Mouse (Mus musculus): ENCODE results near the gene Pomgnt2.

DNA sequence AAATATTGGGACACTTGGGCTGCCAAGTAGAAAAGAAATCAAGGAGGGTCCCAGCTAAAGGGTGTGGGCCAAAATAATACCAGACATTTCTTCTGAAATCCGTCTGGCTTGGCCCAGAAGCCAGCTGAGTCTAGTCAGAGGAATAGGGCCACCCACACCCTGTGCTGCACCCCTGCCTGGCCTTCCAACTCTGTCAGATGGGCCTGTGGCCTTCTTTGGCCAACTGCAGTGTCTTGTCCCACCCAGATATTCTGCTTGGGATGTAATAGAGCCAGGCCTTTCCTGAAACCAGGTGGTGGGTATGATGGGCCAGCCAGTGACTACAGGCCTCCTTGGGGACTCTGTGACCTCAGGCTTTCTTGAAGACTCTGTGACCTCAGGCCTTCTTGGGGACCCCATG is 23.7 kb downstream of the Pomgnt2 start:
- no peak for TF ChIP-seq POLR2A (IDR thresholded peaks at IDR 0.05; ENCODE audit: control insufficient read depth, extremely low read depth, insufficient read depth, low read length, poor library complexity)
- no peak for TF ChIP-seq CTCF (IDR thresholded peaks at IDR 0.05; ENCODE audit: borderline replicate concordance, control insufficient read depth, extremely low read depth, insufficient read depth, low read length, poor library complexity)

Data from thymus, adult 2 months (tissue).